Mouse (Mus musculus) CH12.LX (cell line): ENCODE data around the gene Gabarapl2. TPM values are rescaled to one million over a fixed set of nuclear protein-coding genes. Genes with fewer than 3 reads are reported as not detected.

ENCODE experiments used
- DNase-seq: peaks from one replicate; pipeline ENCODE4 v3.0.0-alpha.2; 2013; ENCODE audit errors: extremely low read depth
- H3K27ac ChIP-seq: 2 replicates; pipeline ENCODE4 v1.5.1; 2012; ENCODE audit warnings: low read depth, mild to moderate bottlenecking, control low read depth, moderate library complexity; ENCODE audit not compliant: insufficient read depth
- H3K27me3 ChIP-seq: replicated peaks from 2 replicates; pipeline ENCODE3; 2012; ENCODE audit warnings: inconsistent platforms
- H3K36me3 ChIP-seq, 2 experiments: replicated peaks in 1 of 2; 2 replicates each; pipeline versions ENCODE3 to v1.6.1; 2012; ENCODE audit warnings: inconsistent platforms in 1 of 2, low read length in 1 of 2, mild to moderate bottlenecking in 1 of 2, mixed read lengths in 1 of 2, moderate library complexity in 1 of 2; ENCODE audit not compliant: control insufficient read depth in 1 of 2, insufficient read depth in 1 of 2
- H3K4me1 ChIP-seq, 2 experiments: 2 replicates each; pipeline ENCODE4 v1.6.1; 2012; ENCODE audit warnings: inconsistent platforms in 1 of 2, moderate library complexity in 1 of 2; ENCODE audit not compliant: insufficient read depth in 2 of 2, control insufficient read depth in 1 of 2
- H3K4me2 ChIP-seq: 2 replicates; pipeline ENCODE4 v1.6.1; 2012; ENCODE audit warnings: low read depth, mild to moderate bottlenecking, control low read depth; ENCODE audit not compliant: poor library complexity, insufficient read depth, severe bottlenecking
- H3K4me3 ChIP-seq, 3 experiments: fragments of 150-350 bp in 1 of 3; sonication (generic) in 1 of 3; replicated peaks in 1 of 3; 2 replicates each; pipeline versions ENCODE3 to v1.5.1; 2011 to 2012; ENCODE audit warnings: low read depth in 2 of 3, low read length in 2 of 3, mild to moderate bottlenecking in 2 of 3, moderate library complexity in 2 of 3, control low read depth in 1 of 3, improper control_type of control experiment in 1 of 3, inconsistent platforms in 1 of 3, mixed read lengths in 1 of 3; ENCODE audit not compliant: poor library complexity in 1 of 3
- H3K79me2 ChIP-seq: replicated peaks from 2 replicates; pipeline ENCODE4 v1.6.1; 2012; ENCODE audit warnings: mild to moderate bottlenecking, moderate library complexity; ENCODE audit not compliant: control insufficient read depth, poor library complexity, insufficient read depth, severe bottlenecking; ENCODE audit errors: extremely low read depth
- H3K9ac ChIP-seq: 2 replicates; pipeline ENCODE4 v1.6.1; 2012; ENCODE audit warnings: low read depth, mild to moderate bottlenecking, control low read depth, moderate library complexity; ENCODE audit not compliant: insufficient read depth
- H3K9me3 ChIP-seq: replicated peaks from 2 replicates; pipeline ENCODE3; 2012; ENCODE audit warnings: low read length, inconsistent platforms, mixed read lengths
- BHLHE40 ChIP-seq: IDR thresholded peaks from 2 replicates; pipeline ENCODE4 v1.6.1; 2011; ENCODE audit warnings: mild to moderate bottlenecking, low read depth, low read length, improper control_type of control experiment
- CHD2 ChIP-seq: IDR thresholded peaks from 2 replicates; pipeline ENCODE4 v1.6.1; 2011; ENCODE audit warnings: low read length, improper control_type of control experiment
- CTCF ChIP-seq, 2 experiments: IDR thresholded peaks in 1 of 2; conservative IDR thresholded peaks in 1 of 2; 2 replicates each; pipeline ENCODE4 v1.5.1; 2011 to 2012; ENCODE audit warnings: low read depth in 2 of 2, low read length in 2 of 2, improper control_type of control experiment in 1 of 2, inconsistent platforms in 1 of 2, mild to moderate bottlenecking in 1 of 2, moderate library complexity in 1 of 2
- E2F4 ChIP-seq: IDR thresholded peaks from 2 replicates; pipeline ENCODE4 v1.6.1; 2011; ENCODE audit warnings: low read depth, low read length, improper control_type of control experiment; ENCODE audit not compliant: insufficient replicate concordance
- EP300 ChIP-seq: IDR thresholded peaks from 2 replicates; pipeline ENCODE4 v1.6.1; 2011; ENCODE audit warnings: low read length, improper control_type of control experiment
- GABPA ChIP-seq: IDR thresholded peaks from 2 replicates; pipeline ENCODE4 v1.6.1; 2012; ENCODE audit warnings: low read depth, low read length, improper control_type of control experiment, inconsistent platforms; ENCODE audit not compliant: insufficient replicate concordance
- HCFC1 ChIP-seq: IDR thresholded peaks from 2 replicates; pipeline ENCODE4 v1.6.1; 2012; ENCODE audit warnings: low read depth, mild to moderate bottlenecking, inconsistent platforms, low read length, improper control_type of control experiment
- JUND ChIP-seq: conservative IDR thresholded peaks from 2 replicates; pipeline ENCODE4 v1.6.1; 2011; ENCODE audit warnings: low read depth, low read length, improper control_type of control experiment
- KAT2A ChIP-seq: IDR thresholded peaks from 2 replicates; pipeline ENCODE4 v1.6.1; 2012; ENCODE audit warnings: low read length, improper control_type of control experiment, inconsistent platforms; ENCODE audit not compliant: insufficient replicate concordance
- MAFK ChIP-seq: IDR thresholded peaks from 2 replicates; pipeline ENCODE4 v1.6.1; 2011; ENCODE audit warnings: low read length, improper control_type of control experiment; ENCODE audit not compliant: insufficient replicate concordance
- MAX ChIP-seq: IDR thresholded peaks from 2 replicates; pipeline ENCODE4 v1.6.1; 2011; ENCODE audit warnings: low read length, improper control_type of control experiment
- MAZ ChIP-seq: IDR thresholded peaks from 2 replicates; pipeline ENCODE4 v1.6.1; 2012; ENCODE audit warnings: low read depth, mild to moderate bottlenecking, inconsistent platforms, low read length, improper control_type of control experiment, moderate library complexity
- NELFE ChIP-seq: IDR thresholded peaks from 2 replicates; pipeline ENCODE4 v1.6.1; 2011; ENCODE audit warnings: low read depth, low read length, improper control_type of control experiment
- NRF1 ChIP-seq: IDR thresholded peaks from 2 replicates; pipeline ENCODE4 v1.6.1; 2014; ENCODE audit warnings: low read depth, mild to moderate bottlenecking, inconsistent platforms, low read length, improper control_type of control experiment, moderate library complexity
- POLR2AphosphoS2 ChIP-seq: IDR thresholded peaks from 2 replicates; pipeline ENCODE4 v1.6.1; 2011; ENCODE audit warnings: low read depth, low read length, improper control_type of control experiment
- RAD21 ChIP-seq: IDR thresholded peaks from 2 replicates; pipeline ENCODE4 v1.6.1; 2011; ENCODE audit warnings: low read depth, mild to moderate bottlenecking, low read length, improper control_type of control experiment, moderate library complexity
- RCOR1 ChIP-seq: conservative IDR thresholded peaks from 2 replicates; pipeline ENCODE4 v1.6.1; 2012; ENCODE audit warnings: low read depth, mild to moderate bottlenecking, inconsistent platforms, low read length, improper control_type of control experiment
- SIN3A ChIP-seq: IDR thresholded peaks from 2 replicates; pipeline ENCODE4 v1.6.1; 2012; ENCODE audit warnings: low read length, improper control_type of control experiment, inconsistent platforms
- SMC3 ChIP-seq: IDR thresholded peaks from 2 replicates; pipeline ENCODE4 v1.6.1; 2011; ENCODE audit warnings: low read depth, low read length, improper control_type of control experiment
- USF2 ChIP-seq: conservative IDR thresholded peaks from 2 replicates; pipeline ENCODE4 v1.6.1; 2011; ENCODE audit warnings: low read depth, low read length, improper control_type of control experiment
- ZC3H11A ChIP-seq: IDR thresholded peaks from 2 replicates; pipeline ENCODE4 v1.6.1; 2012; ENCODE audit warnings: low read depth, mild to moderate bottlenecking, inconsistent platforms, low read length, improper control_type of control experiment
- ZKSCAN1 ChIP-seq: IDR thresholded peaks from 2 replicates; pipeline ENCODE4 v1.6.1; 2012; ENCODE audit warnings: low read depth, inconsistent platforms, low read length, improper control_type of control experiment, borderline replicate concordance
- ZMIZ1 ChIP-seq: IDR thresholded peaks from 2 replicates; pipeline ENCODE4 v1.6.1; 2012; ENCODE audit warnings: low read depth, mild to moderate bottlenecking, inconsistent platforms, low read length, improper control_type of control experiment
- ZNF384 ChIP-seq: IDR thresholded peaks from 2 replicates; pipeline ENCODE4 v1.6.1; 2012; ENCODE audit warnings: low read depth, low read length, improper control_type of control experiment, inconsistent platforms
- dilution Hi-C: fragments of 300-500 bp; cut with MboI; formaldehyde crosslinking; loops from 2 replicates; pipeline ENCODE4 v1.14.3; 2020; ENCODE audit warnings: low sequenced_read_pairs; ENCODE audit not compliant: extremely low pct_unique_long_range_greater_than_20kb, extremely low pct_ligation_motif_present
- in situ Hi-C: fragments of 300-500 bp; cut with MboI; formaldehyde crosslinking; loops from 3 replicates; pipeline ENCODE4 v1.14.3; 2019; ENCODE audit warnings: low sequenced_read_pairs, low pct_ligation_motif_present, low pct_unique_long_range_greater_than_20kb, mixed read lengths
- polyA plus RNA-seq: library from polyadenylated mRNA; unstranded; fragments of >175 nt; gene quantifications from 2 replicates; pipeline ENCODE4 v1.2.1, GENCODE M21; 2012; ENCODE audit warnings: low read depth; ENCODE audit not compliant: insufficient read length
- total RNA-seq, 2 experiments: library from RNA; depleted of rRNA; stranded (reverse); fragments of 300-350 nt in 1 of 2; fragments of >200 nt in 1 of 2; gene quantifications; 2 replicates each; pipeline ENCODE4 v1.2.3; 2012 to 2014

Gene Gabarapl2
- total and polyA plus RNA-seq, 3 experiments: 29.8 to 61.0 (median 42.1) TPM

- H3K4me3 ChIP-seq: no peak overlapping the region
- H3K9ac ChIP-seq: no peak overlapping the region
- no peaks in the 10 kb centered on the region for H3K4me1 ChIP-seq
- TF ChIP-seq ZC3H11A (no peak), RAD21 (no peak), NELFE (no peak), ZKSCAN1 (no peak), POLR2AphosphoS2 (no peak), ZMIZ1 (no peak), USF2 (no peak), EP300 (no peak), RCOR1 (no peak), NRF1 (no peak)
- TF ChIP-seq, all 38 proteins: peak for 0
- Histone ChIP-seq H3K27ac (no peak overlapping the region), H3K9me3 (no peaks in the 10 kb centered on the region), H3K79me2 (no peaks in the 10 kb centered on the region), H3K4me2 (no peak overlapping the region), H3K36me3 (no peaks in the 10 kb centered on the region), H3K27me3 (no peaks in the 10 kb centered on the region)
- dilution Hi-C loops: no loop called here
- DNase-seq: no peak
- in situ Hi-C loops: no loop called here
Observed at GRCm38 (mm10) chr8:111912860-111913432, 27.6 kb upstream of the Gabarapl2 start.

- Histone ChIP-seq H3K36me3 (peaks cover 0 to 3% of the 10 kb centered on the region in 2 experiments), H3K9me3 (no peaks in the 10 kb centered on the region), H3K4me3 (no peak overlapping the region), H3K79me2 (no peaks in the 10 kb centered on the region), H3K4me2 (no peak overlapping the region), H3K27me3 (no peaks in the 10 kb centered on the region)
- no peak for DNase-seq
- TF ChIP-seq SMC3 (peak; percentile 49), MAX (no peak), ZNF384 (peak; percentile 36), CTCF (conservative IDR thresholded peaks at IDR 0.05 in 1 of 2, IDR thresholded peaks at IDR 0.05 in 1 of 2; ENCODE audit: low read depth in 2 of 2, low read length in 2 of 2) (peak in 1 of 2 experiments; percentile 88; a peak in 2 of 4 replicates)
- TF ChIP-seq, all 38 proteins: peak for 3
- no peak overlapping the region for H3K9ac ChIP-seq
- in situ Hi-C loops: no loop called here
- H3K4me1 ChIP-seq: peaks cover 0 to 4% of the 10 kb centered on the region in 2 experiments; a peak in 2 of 4 replicates
- no peak overlapping the region for H3K27ac ChIP-seq
- dilution Hi-C loops: no loop called here
Observed at GRCm38 (mm10) chr8:111919663-111920062, 20.8 kb upstream of the Gabarapl2 start.

- Histone ChIP-seq H3K36me3 (peaks cover 0 to 3% of the 10 kb centered on the region in 2 experiments), H3K9me3 (no peaks in the 10 kb centered on the region), H3K27ac (no peak overlapping the region), H3K4me2 (no peak overlapping the region), H3K27me3 (no peaks in the 10 kb centered on the region), H3K4me1 (peaks cover 0 to 4% of the 10 kb centered on the region in 2 experiments; a peak in 2 of 4 replicates), H3K79me2 (no peaks in the 10 kb centered on the region), H3K9ac (no peak overlapping the region), H3K4me3 (no peak overlapping the region)
- DNase-seq: no peak
- TF ChIP-seq CHD2 (no peak), GABPA (no peak), MAFK (no peak), CTCF (conservative IDR thresholded peaks at IDR 0.05 in 1 of 2, IDR thresholded peaks at IDR 0.05 in 1 of 2; ENCODE audit: low read depth in 2 of 2, low read length in 2 of 2) (no peak), JUND (no peak), KAT2A (no peak), SIN3A (no peak), ZNF384 (no peak), BHLHE40 (no peak), E2F4 (no peak), MAZ (no peak), HCFC1 (no peak)
- in situ Hi-C loops: no loop called here
- dilution Hi-C loops: no loop called here
Observed at GRCm38 (mm10) chr8:111920971-111921370, 19.5 kb upstream of the Gabarapl2 start.
